Mouse (Mus musculus) adrenal gland, postnatal 10 days (tissue): ENCODE results near the gene Pdgfb. TPM values are rescaled to one million over a fixed set of nuclear protein-coding genes. Genes with fewer than 3 reads are reported as not detected.

Experiments used
- DNase-seq: peaks from one replicate; pipeline ENCODE4 v3.0.0; 2021; ENCODE audit warnings: mixed read lengths
- total RNA-seq, 2 experiments: library from RNA; stranded (reverse); gene quantifications; 2 replicates each; pipeline ENCODE4 v1.2.3; 2021

Pdgfb gene
- total RNA-seq, 2 experiments from 2014 or later, result 37.8 to 46.7 TPM

- peak; percentile 20 for DNase-seq
Observed at GRCm38 (mm10) chr15:80034913-80035312, 20.1 kb upstream of the Pdgfb start.

DNA sequence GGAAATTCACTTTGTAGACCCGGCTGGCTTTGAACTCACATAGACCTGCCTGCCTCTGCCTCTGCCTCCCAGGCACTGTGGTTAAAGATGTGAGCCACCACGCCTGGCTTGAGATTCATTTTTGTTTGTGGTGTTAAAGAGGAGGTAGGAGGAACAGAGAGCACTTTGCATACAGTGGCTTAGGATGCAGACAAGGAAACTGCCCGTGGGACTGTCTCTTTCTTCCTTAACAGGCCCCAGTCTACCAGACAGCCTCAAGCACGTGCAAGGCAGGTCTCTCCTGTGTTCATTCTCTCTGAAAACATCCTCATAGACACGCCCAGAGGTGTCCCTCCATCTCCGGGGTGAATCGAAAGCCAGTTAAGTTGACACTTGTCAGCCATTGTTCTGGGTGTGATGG, 19.6 kb upstream of the Pdgfb start:
- no peak for DNase-seq

DNA sequence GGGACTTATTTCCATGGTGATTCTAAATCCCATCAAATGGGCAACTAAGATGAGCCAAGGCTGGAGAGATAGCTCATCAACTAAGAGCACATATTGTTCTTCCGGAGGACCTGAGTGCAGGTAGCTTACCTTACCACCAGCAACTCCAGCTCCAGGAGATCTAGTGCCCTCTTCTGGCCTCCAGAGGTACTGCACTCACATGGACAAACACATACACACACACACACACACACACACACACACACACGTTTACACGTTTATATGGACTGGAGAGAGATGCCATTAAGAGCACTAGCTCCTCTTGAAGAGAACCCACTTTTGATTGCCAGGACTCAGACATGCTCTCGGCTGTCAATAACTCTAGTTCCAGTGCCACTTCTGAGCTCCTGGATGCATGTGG, 16.4 kb upstream of the Pdgfb start:
- no peak for DNase-seq

DNA sequence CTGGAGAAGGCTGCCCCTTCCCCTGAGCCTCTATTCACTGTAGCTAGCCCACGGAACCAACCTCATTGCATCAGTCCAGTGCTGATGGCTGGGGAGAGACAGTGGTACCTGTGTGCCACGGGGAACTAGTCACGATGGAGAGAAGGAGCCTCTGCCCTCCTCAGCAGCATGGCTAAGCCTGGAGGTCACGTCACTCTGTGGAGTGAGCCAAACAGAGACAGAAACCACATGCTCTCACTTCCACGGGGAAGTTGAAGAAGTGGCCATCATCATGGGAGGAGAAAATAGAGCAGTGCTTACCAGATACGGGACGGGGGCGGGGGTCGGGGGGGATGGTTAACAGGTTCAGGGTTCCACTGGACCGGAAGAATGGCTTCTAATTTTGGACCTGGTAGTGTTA, 15.6 kb upstream of the Pdgfb start:
- no peak for DNase-seq

GRCm38 (mm10) chr15:80028862-80029261, 14.1 kb upstream of the Pdgfb start:
- no peak for DNase-seq

- no peak for DNase-seq
Observed at GRCm38 (mm10) chr15:80026689-80027353, 12.0 kb upstream of the Pdgfb start.

GRCm38 (mm10) chr15:80026061-80026460, 11.3 kb upstream of the Pdgfb start:
- DNase-seq, result no peak

GRCm38 (mm10) chr15:80025615-80026014, 10.8 kb upstream of the Pdgfb start:
- no peak for DNase-seq

GRCm38 (mm10) chr15:80024331-80025313, 9.8 kb upstream of the Pdgfb start:
- DNase-seq, result peak; percentile 52

DNA sequence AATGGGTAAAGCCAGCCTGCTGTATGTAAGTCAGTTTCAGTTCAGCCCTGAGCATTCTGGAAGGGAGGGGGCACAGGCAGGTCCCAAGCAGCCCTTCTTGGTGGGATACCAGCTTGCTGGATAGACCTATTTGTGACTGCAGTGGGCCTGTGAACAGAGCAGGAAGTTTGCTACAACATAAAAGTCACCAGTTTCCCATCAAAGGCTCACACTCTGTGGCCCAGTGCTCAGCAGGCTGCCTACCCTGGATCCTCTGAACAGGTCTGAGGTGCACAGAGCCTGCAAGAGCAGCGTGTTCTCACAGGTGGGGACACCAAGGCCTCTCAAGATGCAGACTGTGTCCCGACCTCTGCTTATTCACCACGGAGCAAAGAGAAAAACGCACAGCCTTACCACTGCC, 5.7 kb upstream of the Pdgfb start:
- DNase-seq, result no peak

GRCm38 (mm10) chr15:80019625-80020024, 4.8 kb upstream of the Pdgfb start:
- no peak for DNase-seq

- DNase-seq, result no peak
Observed at GRCm38 (mm10) chr15:80019220-80019619, 4.4 kb upstream of the Pdgfb start.

DNA sequence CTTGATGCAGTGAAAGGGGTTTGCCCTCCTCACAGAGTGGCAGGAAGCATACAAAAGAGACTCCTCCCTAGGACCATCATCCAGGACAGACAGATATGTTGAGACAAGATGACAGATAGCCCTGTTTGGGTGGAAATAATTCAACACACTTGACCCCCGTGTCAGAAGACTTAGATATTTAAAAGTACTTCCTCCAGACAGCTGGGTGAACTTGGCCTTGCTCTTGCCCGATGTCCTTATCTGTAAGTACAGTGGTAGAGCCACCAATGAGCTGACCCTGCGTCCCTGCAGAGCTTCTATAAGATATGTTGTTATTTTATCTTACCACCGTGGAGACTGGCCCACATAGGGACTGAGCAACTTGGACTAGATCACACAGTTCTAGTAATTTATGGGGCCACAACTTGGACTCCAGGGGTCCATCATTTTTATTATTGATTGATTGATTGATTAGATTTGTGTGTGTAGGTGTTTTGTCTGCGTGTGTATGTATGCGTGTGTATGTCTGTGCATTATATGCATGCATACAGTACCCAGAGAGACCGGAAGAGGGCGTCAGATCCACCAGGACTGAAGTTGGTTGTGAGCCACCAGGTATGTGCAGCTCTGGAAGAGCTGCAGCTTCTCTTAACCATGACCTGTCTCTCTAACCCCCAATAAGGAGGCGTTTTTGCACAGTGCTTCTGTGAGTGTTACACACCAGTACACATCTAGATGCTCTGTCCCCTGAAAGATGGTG, 2.0 kb upstream of the Pdgfb start:
- no peak for DNase-seq

- DNase-seq, result no peak
Observed at GRCm38 (mm10) chr15:80015211-80015952, 605 bp upstream of the Pdgfb start.

DNA sequence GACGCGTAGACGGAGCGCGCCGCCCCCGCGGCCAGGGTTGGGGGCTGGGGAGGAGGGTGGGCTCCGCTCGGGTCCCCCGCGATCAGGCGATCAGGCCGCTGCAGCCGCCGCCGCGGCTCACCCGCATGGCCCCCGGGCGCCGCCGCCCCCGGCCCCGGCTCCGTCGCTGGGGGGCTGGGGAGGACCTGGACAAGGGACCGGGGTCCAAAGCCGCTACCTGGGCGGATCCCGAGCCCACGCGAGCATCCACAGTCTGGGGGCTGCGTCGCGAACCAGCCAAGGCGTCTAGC, 801 bp downstream of the Pdgfb start:
- DNase-seq, result no peak

DNA sequence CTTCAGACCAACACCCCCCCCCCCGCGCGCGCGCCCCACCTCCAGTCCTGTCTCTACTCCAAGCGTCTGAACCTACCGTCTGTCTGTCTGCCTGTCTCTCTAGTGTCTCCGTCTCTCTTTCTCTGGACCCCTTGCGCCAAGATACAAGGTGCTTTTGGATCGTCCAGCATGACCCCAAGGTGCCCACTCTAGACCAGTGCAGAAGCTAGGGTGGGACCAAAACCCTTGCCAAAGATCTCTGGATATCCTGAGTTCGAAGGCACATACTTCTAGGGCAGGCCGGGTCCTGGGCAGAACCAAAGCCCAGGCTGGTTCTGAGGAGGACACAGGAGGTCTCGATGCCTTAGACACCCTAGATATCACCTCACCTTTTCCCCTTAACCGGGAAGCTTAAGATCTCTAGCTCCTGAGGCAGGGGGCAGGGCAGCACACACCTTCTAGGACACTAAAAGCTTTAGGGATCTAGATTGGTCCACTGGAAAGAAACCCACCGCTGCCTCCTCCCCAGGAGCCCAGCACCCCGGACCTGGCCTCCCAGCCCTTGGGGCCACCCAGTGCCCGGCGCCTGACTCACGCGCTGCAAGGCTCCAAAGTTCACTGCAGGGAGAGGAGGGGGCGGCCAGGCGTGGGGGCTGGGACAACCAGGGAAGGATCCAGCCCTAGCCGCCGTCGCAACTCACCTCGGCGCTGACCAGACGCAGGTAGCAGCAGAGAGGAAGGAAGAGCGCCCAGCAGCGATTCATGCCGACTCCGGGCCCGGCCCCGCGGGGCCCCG, 1.3 kb downstream of the Pdgfb start:
- peak; percentile 62 for DNase-seq

DNA sequence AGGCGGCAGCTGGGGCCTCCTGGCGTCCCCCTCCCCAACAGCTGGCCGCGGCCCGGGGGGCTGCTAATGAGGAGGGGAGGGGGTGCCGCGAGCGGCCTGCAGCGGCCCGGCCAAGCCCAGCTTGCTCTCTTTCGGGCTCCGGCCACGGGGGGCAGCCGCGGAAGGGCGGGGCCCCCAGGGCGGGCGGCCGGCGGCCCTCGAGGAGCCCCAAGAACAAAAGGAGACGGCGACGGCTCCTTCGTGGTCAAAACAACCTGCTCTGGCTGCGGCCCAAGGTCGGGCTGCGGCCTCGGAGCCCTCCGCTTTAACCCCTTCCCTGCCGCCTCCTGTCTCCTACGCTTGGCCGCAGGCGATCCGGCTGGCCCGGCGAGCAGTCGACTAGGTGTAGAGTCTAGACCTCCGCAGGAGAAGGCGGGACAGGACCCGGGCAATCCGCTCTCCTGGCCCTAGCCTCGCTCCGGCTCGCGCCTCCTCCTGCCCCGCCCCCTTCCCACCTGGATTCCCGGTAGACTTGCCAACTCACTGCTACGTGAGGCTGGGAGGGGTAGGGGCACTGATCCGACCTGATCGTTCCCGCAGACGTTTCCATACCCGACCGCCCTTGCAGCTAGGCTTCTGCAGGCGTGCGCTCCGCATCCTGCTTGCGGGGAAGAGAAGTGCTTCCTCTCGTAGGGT, 2.1 kb downstream of the Pdgfb start:
- peak; percentile 63 for DNase-seq

- DNase-seq, result peak; percentile 49
Observed at GRCm38 (mm10) chr15:80011778-80012526, 2.8 kb downstream of the Pdgfb start.

- no peak for DNase-seq
Observed at GRCm38 (mm10) chr15:80011194-80011593, 3.6 kb downstream of the Pdgfb start.

- DNase-seq, result no peak
Observed at GRCm38 (mm10) chr15:80010182-80010558, 4.6 kb downstream of the Pdgfb start.
